Mouse (Mus musculus): Measurements from ENCODE around the gene Nrap. TPM values are rescaled to one million over a fixed set of nuclear protein-coding genes. Genes with fewer than 3 reads are reported as not detected.

The Nrap gene
- total RNA-seq, 2 experiments from 2014 or later, result 0.15 TPM

DNA sequence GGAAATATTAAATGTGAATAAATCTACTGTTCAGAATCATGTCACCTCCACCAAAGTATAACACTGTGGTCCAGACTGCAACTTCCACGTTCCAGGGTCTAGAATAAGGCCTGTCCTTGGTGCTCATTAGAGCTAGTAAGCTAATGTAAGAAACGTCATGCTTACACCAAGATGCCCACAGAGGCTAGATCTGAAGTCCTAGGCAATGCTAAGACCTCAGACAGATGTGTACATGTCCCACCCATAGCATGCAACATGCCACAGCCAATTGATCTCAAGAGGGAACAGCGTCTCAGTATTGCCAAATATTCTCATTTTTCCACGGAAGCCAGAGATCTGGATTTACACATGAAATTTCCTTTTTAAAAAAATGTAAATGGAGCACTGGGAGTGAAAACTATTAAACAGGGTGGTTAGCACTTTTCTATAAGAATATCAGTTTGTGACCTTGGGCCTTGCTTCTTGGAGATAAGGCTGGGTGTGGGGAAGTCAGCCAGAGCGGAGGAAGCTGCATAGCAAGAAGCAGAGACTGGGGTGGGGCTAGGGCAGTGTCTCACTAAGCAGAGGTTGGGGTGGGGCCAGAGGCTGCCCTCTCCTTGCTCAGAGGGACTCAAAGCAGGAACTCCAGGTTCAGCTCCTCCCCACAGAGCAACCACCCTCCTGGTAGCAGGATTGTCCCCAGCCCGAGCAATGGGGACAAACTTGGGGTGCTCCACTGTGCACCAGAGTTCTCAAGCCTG is 1.6 kb upstream of the Nrap start:
- no peak overlapping the region for H3K4me3 ChIP-seq
- no peak overlapping the region for H3K27ac ChIP-seq
- TF ChIP-seq CTCF (conservative IDR thresholded peaks at IDR 0.05), result no peak
- no peak for DNase-seq (ENCODE audit: low spot score in 2 of 2)

DNA sequence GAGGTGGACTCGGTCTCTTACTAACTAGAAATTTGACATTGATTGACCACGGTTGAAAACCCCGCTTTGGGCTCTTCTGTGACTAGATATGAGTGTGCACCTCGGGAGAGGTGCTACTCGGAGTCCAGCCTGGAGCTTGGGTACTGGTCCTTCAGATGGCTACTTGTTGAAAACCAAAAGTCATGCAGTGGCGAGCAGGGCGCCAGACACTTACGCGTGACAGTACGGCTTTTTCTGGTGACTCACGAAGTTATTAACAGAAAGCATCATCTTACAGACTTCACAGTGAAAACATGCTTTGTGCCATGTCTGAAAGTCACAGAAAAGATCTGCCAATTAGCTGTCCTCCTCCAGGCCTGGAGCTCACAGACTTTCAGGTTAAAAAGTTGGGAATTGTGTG is 661 bp downstream of the Nrap start:
- Histone ChIP-seq H3K27ac (no peak overlapping the region), H3K4me3 (no peak overlapping the region)
- DNase-seq (ENCODE audit: low spot score in 2 of 2), result no peak
- TF ChIP-seq CTCF (conservative IDR thresholded peaks at IDR 0.05), result no peak

- Histone ChIP-seq H3K27ac (no peak overlapping the region), H3K4me3 (no peak overlapping the region)
- DNase-seq (ENCODE audit: low spot score in 2 of 2), result no peak
- TF ChIP-seq CTCF (conservative IDR thresholded peaks at IDR 0.05), result no peak
Observed at GRCm38 (mm10) chr19:56387726-56388302, 2.0 kb downstream of the Nrap start.

DNA sequence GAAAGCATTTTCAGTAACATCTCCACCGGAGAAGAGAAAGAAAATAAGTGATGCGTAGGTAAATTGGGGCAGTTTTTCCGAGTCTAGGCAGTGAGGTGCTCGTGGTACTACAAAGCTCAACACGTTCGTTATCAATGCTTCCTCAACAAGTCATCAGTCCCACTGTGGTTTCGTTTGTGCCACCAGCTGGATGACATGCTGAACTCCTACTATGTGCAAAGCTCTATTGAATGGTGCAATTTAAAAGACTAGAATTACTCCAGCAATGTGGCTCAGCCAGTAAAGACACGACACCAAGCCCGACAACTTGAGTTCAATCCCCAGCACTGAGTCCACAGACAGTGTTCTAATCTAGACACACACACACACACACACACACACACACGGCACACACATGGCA is 3.7 kb downstream of the Nrap start:
- TF ChIP-seq CTCF (conservative IDR thresholded peaks at IDR 0.05), result no peak
- Histone ChIP-seq H3K4me3 (no peak overlapping the region), H3K27ac (no peak overlapping the region)
- no peak for DNase-seq (ENCODE audit: low spot score in 2 of 2)

DNA sequence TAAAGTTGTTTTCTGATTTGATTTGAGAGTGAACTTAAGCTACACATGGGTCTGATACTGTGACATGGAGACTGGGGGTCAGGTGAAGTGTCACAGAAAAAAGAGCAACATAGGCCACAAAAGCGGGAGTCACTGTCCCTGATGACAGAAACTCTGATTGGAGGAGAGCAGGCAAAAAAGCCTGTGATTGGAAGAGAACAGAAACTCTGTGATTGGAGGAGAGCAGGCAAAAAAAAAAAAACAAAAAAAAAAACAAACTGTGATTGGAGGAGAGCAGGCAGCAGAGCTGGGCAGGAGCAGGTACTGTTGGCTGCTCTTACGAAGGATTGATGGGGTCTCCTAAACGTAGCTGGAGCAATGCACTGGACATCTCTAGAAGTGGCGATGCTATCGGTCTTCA is 4.3 kb downstream of the Nrap start:
- no peak overlapping the region for H3K4me3 ChIP-seq
- no peak for TF ChIP-seq CTCF (conservative IDR thresholded peaks at IDR 0.05)
- DNase-seq (ENCODE audit: low spot score in 2 of 2), result no peak
- H3K27ac ChIP-seq, result no peak overlapping the region

GRCm38 (mm10) chr19:56381407-56381806 is 8.4 kb downstream of the Nrap start:
- DNase-seq (ENCODE audit: low spot score in 2 of 2), result no peak
- no peak for TF ChIP-seq CTCF (conservative IDR thresholded peaks at IDR 0.05)
- no peak overlapping the region for H3K27ac ChIP-seq
- H3K4me3 ChIP-seq, result no peak overlapping the region

DNA sequence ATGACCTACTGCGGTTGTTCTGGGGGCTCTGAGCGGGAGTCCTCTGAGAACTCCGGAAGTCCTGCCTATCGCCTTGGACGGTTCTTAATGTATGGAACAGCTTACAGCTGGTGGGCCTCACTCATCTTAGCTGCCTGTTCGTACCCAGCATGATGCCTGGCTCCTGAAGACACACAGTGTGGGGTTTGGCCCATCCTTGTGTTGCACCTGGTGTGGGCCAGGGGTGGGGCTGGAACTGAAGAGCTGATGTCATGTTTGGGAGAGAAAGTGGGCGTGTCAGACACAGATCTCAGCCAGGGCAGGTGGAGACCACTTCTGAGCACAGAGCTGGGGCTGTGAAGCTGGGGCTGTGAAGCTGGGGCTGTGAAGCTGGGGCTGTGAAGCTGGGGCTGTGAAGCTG is 9.5 kb downstream of the Nrap start:
- no peak for TF ChIP-seq CTCF (conservative IDR thresholded peaks at IDR 0.05)
- no peak overlapping the region for H3K4me3 ChIP-seq
- no peak for DNase-seq (ENCODE audit: low spot score in 2 of 2)
- H3K27ac ChIP-seq, result no peak overlapping the region

GRCm38 (mm10) chr19:56378554-56379172 is 11.2 kb downstream of the Nrap start:
- H3K27ac ChIP-seq, result no peak overlapping the region
- no peak overlapping the region for H3K4me3 ChIP-seq
- no peak for DNase-seq (ENCODE audit: low spot score in 2 of 2)
- no peak for TF ChIP-seq CTCF (conservative IDR thresholded peaks at IDR 0.05)

DNA sequence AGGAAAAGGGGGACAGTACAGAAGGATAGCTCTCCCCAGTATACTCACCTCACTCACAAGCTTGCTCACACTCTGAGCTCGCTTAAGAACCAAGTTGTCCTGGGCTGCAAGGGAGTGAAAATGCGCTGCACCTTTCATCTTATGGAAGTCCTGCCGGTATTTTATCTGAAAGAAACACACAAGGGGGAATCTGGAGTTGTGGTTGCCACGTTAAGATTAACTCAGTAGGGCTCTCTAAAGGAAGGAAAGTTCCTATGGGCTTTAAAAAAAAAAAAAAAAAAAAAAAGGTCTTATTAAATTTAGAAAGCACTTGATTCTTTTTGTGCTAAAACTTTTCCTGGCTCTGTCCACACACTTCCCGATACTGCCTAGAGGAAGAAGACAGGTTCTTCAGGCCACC is 11.8 kb downstream of the Nrap start:
- no peak for DNase-seq (ENCODE audit: low spot score in 2 of 2)
- Histone ChIP-seq H3K27ac (no peak overlapping the region), H3K4me3 (no peak overlapping the region)
- TF ChIP-seq CTCF (conservative IDR thresholded peaks at IDR 0.05), result no peak

- no peak for TF ChIP-seq CTCF (conservative IDR thresholded peaks at IDR 0.05)
- DNase-seq (ENCODE audit: low spot score in 2 of 2), result no peak
- H3K27ac ChIP-seq, result no peak overlapping the region
- H3K4me3 ChIP-seq, result no peak overlapping the region
Observed at GRCm38 (mm10) chr19:56374011-56374410, 15.8 kb downstream of the Nrap start.

- Histone ChIP-seq H3K4me3 (no peak overlapping the region), H3K27ac (no peak overlapping the region)
- no peak for DNase-seq (ENCODE audit: low spot score in 2 of 2)
- no peak for TF ChIP-seq CTCF (conservative IDR thresholded peaks at IDR 0.05)
Observed at GRCm38 (mm10) chr19:56373246-56373645, 16.6 kb downstream of the Nrap start.

DNA sequence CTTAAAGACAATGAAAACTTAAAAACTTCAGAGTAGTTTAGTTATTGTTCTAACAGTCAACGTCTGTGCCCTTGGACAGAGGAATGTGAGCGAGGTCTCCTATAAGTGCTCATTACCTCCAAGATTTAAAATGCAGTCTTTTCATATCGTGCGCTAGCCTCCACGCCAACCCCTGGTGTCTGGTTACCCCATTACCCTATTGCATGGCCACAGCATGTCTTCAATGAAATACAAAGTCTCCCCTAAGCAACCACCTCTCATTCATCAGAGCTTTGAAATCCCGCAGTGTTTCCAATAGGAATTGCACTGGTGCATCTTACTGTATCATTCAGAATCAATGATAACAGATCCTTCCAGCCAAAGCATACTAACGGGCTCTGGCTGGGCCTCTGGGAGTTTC is 17.6 kb downstream of the Nrap start:
- TF ChIP-seq CTCF (conservative IDR thresholded peaks at IDR 0.05), result no peak
- Histone ChIP-seq H3K4me3 (no peak overlapping the region), H3K27ac (no peak overlapping the region)
- no peak for DNase-seq (ENCODE audit: low spot score in 2 of 2)

DNA sequence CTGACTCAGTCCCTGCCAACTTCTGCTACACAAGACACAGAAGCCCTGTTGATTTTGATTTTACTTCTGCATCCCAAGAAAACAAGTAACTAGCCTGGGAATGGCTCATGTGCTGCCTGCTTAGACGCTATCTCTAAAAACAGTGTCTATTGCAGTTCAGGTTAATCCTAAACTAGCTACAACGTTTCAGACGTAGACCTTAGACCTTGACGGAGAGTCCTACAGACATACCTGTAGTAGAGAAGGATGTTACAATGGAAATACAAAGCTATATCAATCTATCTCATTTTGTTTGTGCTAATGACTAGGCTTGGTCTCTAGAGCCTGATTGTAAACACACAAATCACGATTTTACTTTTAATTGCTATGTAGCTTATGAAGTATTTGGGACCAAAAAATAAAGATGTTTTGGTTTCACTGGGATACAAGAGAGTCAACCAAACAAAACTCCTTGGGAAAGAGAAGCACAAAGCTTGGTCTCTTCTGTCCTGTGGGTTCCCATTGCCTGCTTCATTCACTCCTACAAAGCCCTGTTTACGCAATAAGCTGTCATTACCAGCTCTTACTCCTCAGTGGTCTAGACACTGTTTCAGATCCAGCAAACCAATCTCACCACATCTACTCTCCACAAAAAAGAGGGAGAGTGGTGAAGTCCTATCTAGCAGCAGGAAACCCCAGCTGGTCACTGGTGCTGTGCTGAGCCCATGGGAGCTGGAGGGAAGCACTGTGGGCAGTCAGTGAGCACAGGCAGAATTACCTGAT is 19.3 kb downstream of the Nrap start:
- H3K4me3 ChIP-seq, result no peak overlapping the region
- no peak for DNase-seq (ENCODE audit: low spot score in 2 of 2)
- no peak for TF ChIP-seq CTCF (conservative IDR thresholded peaks at IDR 0.05)

More for the DNA sequence above, 19.3 kb downstream of the Nrap start:
- H3K27ac ChIP-seq, result no peak overlapping the region
